Mouse (Mus musculus) spleen, adult 2 months (tissue): ENCODE results near the gene Gm4869. TPM values are rescaled to one million over a fixed set of nuclear protein-coding genes. Genes with fewer than 3 reads are reported as not detected.
"Not testable (repeated sequence)": the region's sequence is repeated elsewhere in the genome, so short reads cannot be mapped to it uniquely, and the experiment has no call there.

Experiments
- DNase-seq, 2 experiments: peaks; one replicate each; pipeline versions ENCODE4 v3.0.0 to v3.0.0-alpha.2; 2012 to 2021; ENCODE audit warnings: low spot score in 2 of 2, low read depth in 1 of 2
- H3K27ac ChIP-seq: fragments of 200-500 bp; 2 replicates; pipeline ENCODE4 v1.5.1; 2012; ENCODE audit warnings: low read length, inconsistent platforms; ENCODE audit not compliant: insufficient read depth
- H3K27me3 ChIP-seq: fragments of 200-500 bp; 2 replicates; pipeline ENCODE4 v1.6.1; 2012; ENCODE audit warnings: mild to moderate bottlenecking, moderate library complexity, low read length, inconsistent platforms; ENCODE audit not compliant: control insufficient read depth, insufficient read depth
- H3K36me3 ChIP-seq: fragments of 200-500 bp; 2 replicates; pipeline ENCODE4 v1.6.1; 2012; ENCODE audit warnings: mild to moderate bottlenecking, low read length, inconsistent platforms; ENCODE audit not compliant: control insufficient read depth, insufficient read depth
- H3K4me1 ChIP-seq: fragments of 200-500 bp; 2 replicates; pipeline ENCODE4 v1.6.1; 2011; ENCODE audit warnings: inconsistent platforms; ENCODE audit not compliant: control insufficient read depth, insufficient read depth, insufficient read length
- H3K4me3 ChIP-seq: fragments of 200-500 bp; 2 replicates; pipeline ENCODE4 v1.5.1; 2011; ENCODE audit warnings: mild to moderate bottlenecking, inconsistent platforms; ENCODE audit not compliant: insufficient read depth, insufficient read length; ENCODE audit errors: extremely low read depth
- CTCF ChIP-seq: fragments of 200-500 bp; IDR thresholded peaks from 2 replicates; pipeline ENCODE4 v1.5.1; 2011; ENCODE audit warnings: mild to moderate bottlenecking, inconsistent platforms; ENCODE audit not compliant: insufficient read depth, insufficient read length, insufficient replicate concordance; ENCODE audit errors: extremely low read depth
- POLR2A ChIP-seq: fragments of 200-500 bp; IDR thresholded peaks from 2 replicates; pipeline ENCODE4 v1.6.1; 2011; ENCODE audit warnings: low read depth, low read length, inconsistent platforms
- WGBS: fragments of 180-500 bp; shearing (Covaris S2); methylation state at CpG from one replicate; pipeline ENCODE4 v1.1.7; 2018; 5-methylcytosine and 5-hydroxymethylcytosine counted together
- polyA plus RNA-seq: library from polyadenylated mRNA; depleted of rRNA; stranded (reverse); fragments of >200 nt; gene quantifications from 2 replicates; pipeline ENCODE4 v1.2.3, GENCODE M21; 2012

The Gm4869 gene
- polyA plus RNA-seq, 1 experiment = 0.12 TPM

GRCm38 (mm10) chr5:140441406-140441805, 4.0 kb upstream of the Gm4869 start:
- Histone ChIP-seq H3K4me1 (no peaks in the 10 kb centered on the region), H3K27ac (no peak overlapping the region), H3K36me3 (peaks cover 61% of the 10 kb centered on the region), H3K4me3 (no peak overlapping the region), H3K27me3 (no peaks in the 10 kb centered on the region)
- no peak for DNase-seq
- 93% methylated on average over 3 of the region's 3 CpGs for WGBS
- TF ChIP-seq POLR2A (no peak), CTCF (no peak)

- Histone ChIP-seq H3K4me1 (no peaks in the 10 kb centered on the region), H3K27me3 (no peaks in the 10 kb centered on the region), H3K36me3 (peaks cover 42% of the 10 kb centered on the region), H3K27ac (no peak overlapping the region), H3K4me3 (no peak overlapping the region)
- TF ChIP-seq POLR2A = no peak
- no peak for TF ChIP-seq CTCF
- 91% methylated on average over 4 of the region's 4 CpGs for WGBS
- DNase-seq = no peak
These were observed 1.4 kb upstream of the Gm4869 start for GRCm38 (mm10) chr5:140444012-140444411.

- no peak for DNase-seq
- Histone ChIP-seq H3K27ac (no peak overlapping the region), H3K4me1 (no peaks in the 10 kb centered on the region), H3K27me3 (no peaks in the 10 kb centered on the region), H3K4me3 (no peak overlapping the region), H3K36me3 (peaks cover 28% of the 10 kb centered on the region)
- TF ChIP-seq CTCF = no peak
- no peak for TF ChIP-seq POLR2A
- WGBS = 78% methylated on average over 7 of the region's 7 CpGs
These were observed 609 bp downstream of the Gm4869 start for GRCm38 (mm10) chr5:140446054-140446453.

- no peaks in the 10 kb centered on the region for H3K36me3 ChIP-seq
- no peak for TF ChIP-seq CTCF
- no peak for TF ChIP-seq POLR2A
- no peak overlapping the region for H3K27ac ChIP-seq
- no peaks in the 10 kb centered on the region for H3K27me3 ChIP-seq
- no peaks in the 10 kb centered on the region for H3K4me1 ChIP-seq
- DNase-seq = no peak
- H3K4me3 ChIP-seq = no peak overlapping the region
These were observed 9.0 kb downstream of the Gm4869 start for GRCm38 (mm10) chr5:140454488-140454887.

GRCm38 (mm10) chr5:140455466-140455865, 10.0 kb downstream of the Gm4869 start:
- Histone ChIP-seq H3K27ac (no peak overlapping the region), H3K36me3 (no peaks in the 10 kb centered on the region), H3K4me3 (no peak overlapping the region), H3K4me1 (no peaks in the 10 kb centered on the region), H3K27me3 (no peaks in the 10 kb centered on the region)
- DNase-seq = no peak
- TF ChIP-seq POLR2A (no peak), CTCF (no peak)
- WGBS = 72% methylated on average over 2 of the region's 2 CpGs

- H3K4me3 ChIP-seq = no peak overlapping the region
- no peaks in the 10 kb centered on the region for H3K36me3 ChIP-seq
- TF ChIP-seq CTCF (no peak), POLR2A (no peak)
- DNase-seq = no peak
- 81% methylated on average over 3 of the region's 3 CpGs for WGBS
- no peak overlapping the region for H3K27ac ChIP-seq
- H3K27me3 ChIP-seq = no peaks in the 10 kb centered on the region
- no peaks in the 10 kb centered on the region for H3K4me1 ChIP-seq
These were observed 16.0 kb downstream of the Gm4869 start for GRCm38 (mm10) chr5:140461476-140461875.

- H3K4me1 ChIP-seq, H3K27ac ChIP-seq, H3K4me3 ChIP-seq, DNase-seq, H3K27me3 ChIP-seq, H3K36me3 ChIP-seq: not testable (repeated sequence)
- WGBS = 83% methylated on average over 2 of the region's 2 CpGs
These were observed 17.7 kb downstream of the Gm4869 start for GRCm38 (mm10) chr5:140463151-140463550.

- no peak for DNase-seq
- WGBS = 87% methylated on average over 2 of the region's 2 CpGs
- Histone ChIP-seq H3K4me3 (no peak overlapping the region), H3K4me1 (no peaks in the 10 kb centered on the region), H3K27me3 (no peaks in the 10 kb centered on the region), H3K36me3 (no peaks in the 10 kb centered on the region), H3K27ac (no peak overlapping the region)
- TF ChIP-seq POLR2A (no peak), CTCF (no peak)
These were observed 19.5 kb downstream of the Gm4869 start for GRCm38 (mm10) chr5:140464943-140465342.
